In the genomic region with DNA sequence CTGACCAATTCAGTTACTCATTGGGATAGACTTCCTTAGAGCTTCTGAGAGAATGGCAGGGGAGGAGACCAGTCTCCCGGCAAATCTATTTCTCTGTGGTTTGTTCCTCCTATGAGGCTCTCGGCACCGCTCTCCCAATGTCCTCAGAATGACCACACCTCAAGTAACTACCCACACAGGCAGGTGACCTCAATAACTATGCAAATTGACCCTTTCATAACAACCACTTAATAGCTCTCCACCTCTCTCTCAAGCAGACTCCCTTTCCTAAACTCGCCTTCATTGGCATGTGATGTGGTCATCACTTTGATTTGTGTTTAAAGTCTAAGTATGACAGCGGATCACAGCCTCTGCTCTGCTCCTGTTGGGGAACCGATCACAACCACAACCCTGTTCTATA, we compare ENCODE assay signal across 25 mouse cellular contexts.
"Had no signal": no experiment of that assay in that cellular context is flagged by ENCODE, and none has a peak within 500 bp of the region (broad histone marks: within the 10 kb centered on the region; RNA-seq: fewer than 3 reads in every experiment).

No protein-coding gene starts in this region.

- H3K27me3 ChIP-seq: heart, embryonic 13.5 days; heart, embryonic 15.5 days; hindbrain, embryonic 13.5 days; hindbrain, embryonic 15.5 days; kidney, embryonic 15.5 days; limb, embryonic 13.5 days; limb, embryonic 15.5 days had no signal

- DNase-seq: forebrain, postnatal 0 days; gastrocnemius, postnatal 14 days; gastrocnemius, postnatal 36 days; heart, adult 2 months; heart, postnatal 14 days; heart, postnatal 36 days; kidney, adult 11 months; kidney, adult 2 months; kidney, adult 9 months; kidney, postnatal 14 days; kidney, postnatal 36 days; layer of hippocampus, adult 9-11 months; layer of hippocampus, postnatal 36 days; left cerebral cortex, postnatal 4 days had no signal

- H3K4me3 ChIP-seq: heart, adult 2 months; heart, embryonic 13.5 days; heart, embryonic 15.5 days; hindbrain, embryonic 13.5 days; hindbrain, embryonic 15.5 days; kidney, embryonic 15.5 days; limb, embryonic 13.5 days; limb, embryonic 15.5 days had no signal

- H3K4me2 ChIP-seq: heart, embryonic 11.5 days; heart, embryonic 13.5 days; heart, embryonic 15.5 days; hindbrain, embryonic 13.5 days; hindbrain, embryonic 15.5 days; kidney, embryonic 15.5 days; limb, embryonic 13.5 days; limb, embryonic 15.5 days had no signal

- H3K9ac ChIP-seq: forebrain, postnatal 0 days; heart, embryonic 13.5 days; heart, embryonic 15.5 days; hindbrain, embryonic 13.5 days; hindbrain, embryonic 15.5 days; kidney, embryonic 15.5 days; limb, embryonic 13.5 days; limb, embryonic 15.5 days had no signal

- H3K27ac ChIP-seq: heart, adult 2 months; heart, embryonic 13.5 days; heart, embryonic 15.5 days; hindbrain, embryonic 13.5 days; hindbrain, embryonic 15.5 days; hindbrain, postnatal 0 days; kidney, embryonic 15.5 days; kidney, postnatal 0 days; limb, embryonic 13.5 days; limb, embryonic 15.5 days had no signal

- ATAC-seq: forebrain, postnatal 0 days; hindbrain, postnatal 0 days; intestine, embryonic 16.5 days had no signal

- H3K9me3 ChIP-seq: heart, embryonic 13.5 days; heart, embryonic 15.5 days; hindbrain, embryonic 13.5 days; hindbrain, embryonic 15.5 days; kidney, embryonic 15.5 days; limb, embryonic 13.5 days; limb, embryonic 15.5 days had no signal

- H3K4me1 ChIP-seq: kidney, embryonic 15.5 days had no signal

- H3K36me3 ChIP-seq: heart, embryonic 13.5 days; heart, embryonic 15.5 days; hindbrain, embryonic 13.5 days; hindbrain, embryonic 15.5 days; kidney, embryonic 15.5 days; limb, embryonic 13.5 days; limb, embryonic 15.5 days had no signal
